Mouse (Mus musculus) heart, embryonic 15.5 days (tissue): ENCODE measurements around the gene Hist2h3c1. TPM values are rescaled to one million over a fixed set of nuclear protein-coding genes. Genes with fewer than 3 reads are reported as not detected.
"Not testable (repeated sequence)": the region's sequence is repeated elsewhere in the genome, so short reads cannot be mapped to it uniquely, and the experiment has no call there.

Source experiments
- ATAC-seq: fragments of 200-750 bp; cut with Nextera tagmentation; replicated peaks from 2 replicates; pipeline ENCODE4 v1.8.0; 2017; ENCODE audit warnings: low read depth, moderate TSS enrichment; ENCODE audit not compliant: insufficient number of reproducible peaks, insufficient read depth, low FRiP score
- H3K27ac ChIP-seq: fragments of 300-500 bp; sonication (generic); 2 replicates; pipeline ENCODE4 v1.5.1; 2015; ENCODE audit warnings: mild to moderate bottlenecking, inconsistent platforms
- H3K27me3 ChIP-seq: fragments of 300-500 bp; sonication (generic); 2 replicates; pipeline ENCODE4 v1.6.1; 2015; ENCODE audit warnings: inconsistent platforms
- H3K36me3 ChIP-seq: fragments of 300-500 bp; sonication (generic); 2 replicates; pipeline ENCODE4 v1.6.1; 2015; ENCODE audit warnings: mild to moderate bottlenecking, inconsistent platforms
- H3K4me1 ChIP-seq: fragments of 300-500 bp; sonication (generic); replicated peaks from 2 replicates; pipeline ENCODE4 v1.6.1; 2015; ENCODE audit warnings: inconsistent platforms
- H3K4me2 ChIP-seq: fragments of 300-500 bp; sonication (generic); 2 replicates; pipeline ENCODE4 v1.6.1; 2015; ENCODE audit warnings: inconsistent platforms, mild to moderate bottlenecking, moderate library complexity
- H3K4me3 ChIP-seq: fragments of 300-500 bp; sonication (generic); 2 replicates; pipeline ENCODE4 v1.5.1; 2015; ENCODE audit warnings: mild to moderate bottlenecking, inconsistent platforms
- H3K9ac ChIP-seq: fragments of 300-500 bp; sonication (generic); 2 replicates; pipeline ENCODE4 v1.6.1; 2015; ENCODE audit warnings: mild to moderate bottlenecking, inconsistent platforms
- H3K9me3 ChIP-seq: fragments of 300-500 bp; sonication (generic); replicated peaks from 2 replicates; pipeline ENCODE4 v1.6.1; 2016; ENCODE audit warnings: inconsistent platforms
- WGBS: fragments of 180-500 bp; shearing (Covaris S2); methylation state at CpG from one replicate; pipeline ENCODE4 v1.1.7; 2015; ENCODE audit warnings: mixed read lengths; 5-methylcytosine and 5-hydroxymethylcytosine counted together
- polyA plus RNA-seq: library from polyadenylated mRNA; unstranded; fragments of >200 nt; fragmentation: Nextera tagmentation; extraction: Ambion mirVana; gene quantifications from 2 replicates; pipeline ENCODE4 v1.2.1, GENCODE M21; 2015

Gene Hist2h3c1
- polyA plus RNA-seq, 1 experiment from 2014 or later: 0.72 TPM

- Histone ChIP-seq H3K27ac (peak within 1 kb of the TSS; percentile 96), H3K9ac (peak within 1 kb of the TSS; percentile 63), H3K4me1 (peaks cover 14% of the 10 kb centered on the region), H3K36me3 (no peaks in the 10 kb centered on the region), H3K4me3 (peak within 1 kb of the TSS; percentile 54), H3K4me2 (peak within 1 kb of the TSS; percentile 82), H3K9me3 (no peaks in the 10 kb centered on the region), H3K27me3 (no peaks in the 10 kb centered on the region)
- WGBS: under 1% methylated on average over 45 of the region's 45 CpGs
- peak; percentile 94 for ATAC-seq
Observed at GRCm38 (mm10) chr3:96269511-96270474, 23.3 kb downstream of the Hist2h3c1 start, which contains the start of gene Hist2h2bb. Gene Hist2h2bb (plus strand): TSS chr3:96269752.

GRCm38 (mm10) chr3:96273591-96274465 is 27.3 kb downstream of the Hist2h3c1 start:
- H3K9me3 ChIP-seq: no peaks in the 10 kb centered on the region
- H3K4me2 ChIP-seq: no peak overlapping the region
- 76% methylated on average over 17 of the region's 17 CpGs for WGBS
- H3K36me3 ChIP-seq: no peaks in the 10 kb centered on the region
- ATAC-seq: no peak
- peaks cover 4% of the 10 kb centered on the region; the same call in 1 of the 2 replicates for H3K27me3 ChIP-seq
- H3K9ac ChIP-seq: no peak overlapping the region
- H3K4me1 ChIP-seq: peaks cover 15% of the 10 kb centered on the region
- no peak overlapping the region for H3K27ac ChIP-seq
- no peak overlapping the region for H3K4me3 ChIP-seq

- H3K4me3 ChIP-seq: peak overlapping the region; percentile 56
- H3K27me3 ChIP-seq: peaks cover 4% of the 10 kb centered on the region; the same call in 1 of the 2 replicates
- peak overlapping the region; percentile 81 for H3K4me2 ChIP-seq
- 17% methylated on average over 8 of the region's 8 CpGs for WGBS
- peak; percentile 25; the same call in 1 of the 2 replicates for ATAC-seq
- H3K36me3 ChIP-seq: no peaks in the 10 kb centered on the region
- peak overlapping the region; percentile 50 for H3K9ac ChIP-seq
- no peaks in the 10 kb centered on the region for H3K9me3 ChIP-seq
- peak overlapping the region; percentile 77 for H3K27ac ChIP-seq
- H3K4me1 ChIP-seq: peaks cover 9% of the 10 kb centered on the region
Observed at GRCm38 (mm10) chr3:96277428-96277799, 30.9 kb downstream of the Hist2h3c1 start.

- H3K27ac ChIP-seq: peak overlapping the region; percentile 77
- no peaks in the 10 kb centered on the region for H3K9me3 ChIP-seq
- H3K4me3 ChIP-seq: peak overlapping the region; percentile 56
- under 1% methylated on average over 49 of the region's 49 CpGs for WGBS
- peaks cover 9% of the 10 kb centered on the region for H3K4me1 ChIP-seq
- H3K4me2 ChIP-seq: peak overlapping the region; percentile 81
- peaks cover 5% of the 10 kb centered on the region for H3K27me3 ChIP-seq
- ATAC-seq: peak; percentile 91
- peak overlapping the region; percentile 50 for H3K9ac ChIP-seq
- H3K36me3 ChIP-seq: no peaks in the 10 kb centered on the region
Observed at GRCm38 (mm10) chr3:96277800-96278624, 31.5 kb downstream of the Hist2h3c1 start.

GRCm38 (mm10) chr3:96280660-96281059 is 34.2 kb downstream of the Hist2h3c1 start:
- Histone ChIP-seq H3K27ac (no peak overlapping the region), H3K4me3 (no peak overlapping the region), H3K36me3 (no peaks in the 10 kb centered on the region), H3K9me3 (no peaks in the 10 kb centered on the region), H3K27me3 (peaks cover 17% of the 10 kb centered on the region), H3K4me2 (no peak overlapping the region), H3K9ac (no peak overlapping the region), H3K4me1 (peaks cover 16% of the 10 kb centered on the region)
- 49% methylated on average over 6 of the region's 6 CpGs for WGBS
- ATAC-seq: no peak

- ATAC-seq: no peak
- Histone ChIP-seq H3K4me3 (peak overlapping the region; percentile 8; the same call in 1 of the 2 replicates), H3K27ac (no peak overlapping the region), H3K36me3 (no peaks in the 10 kb centered on the region), H3K4me1 (peaks cover 8% of the 10 kb centered on the region; the same call in 1 of the 2 replicates), H3K9ac (no peak overlapping the region), H3K4me2 (peak overlapping the region; percentile 39), H3K9me3 (no peaks in the 10 kb centered on the region), H3K27me3 (peaks cover 19% of the 10 kb centered on the region)
- 13% methylated on average over 4 of the region's 4 CpGs for WGBS
Observed at GRCm38 (mm10) chr3:96284457-96284856, 38.0 kb downstream of the Hist2h3c1 start.

- H3K27ac ChIP-seq, H3K36me3 ChIP-seq, ATAC-seq, H3K4me2 ChIP-seq, H3K4me1 ChIP-seq, H3K4me3 ChIP-seq, H3K9me3 ChIP-seq, H3K9ac ChIP-seq: not testable (repeated sequence)
- WGBS: 87% methylated on average over 11 of the region's 11 CpGs
- peaks cover 19% of the 10 kb centered on the region for H3K27me3 ChIP-seq
Observed at GRCm38 (mm10) chr3:96287334-96287733, 40.8 kb downstream of the Hist2h3c1 start.

- Histone ChIP-seq H3K4me1 (peaks cover 2% of the 10 kb centered on the region; the same call in 1 of the 2 replicates), H3K9ac (no peak overlapping the region), H3K9me3 (no peaks in the 10 kb centered on the region), H3K27ac (no peak overlapping the region), H3K4me2 (no peak overlapping the region), H3K27me3 (peaks cover 10% of the 10 kb centered on the region; the same call in 1 of the 2 replicates), H3K4me3 (no peak overlapping the region), H3K36me3 (no peaks in the 10 kb centered on the region)
- WGBS: 72% methylated on average over 3 of the region's 3 CpGs
- ATAC-seq: no peak
Observed at GRCm38 (mm10) chr3:96289201-96289600, 42.7 kb downstream of the Hist2h3c1 start.

- not testable (repeated sequence) for H3K4me1 ChIP-seq, H3K9me3 ChIP-seq, H3K4me3 ChIP-seq, H3K27ac ChIP-seq, H3K36me3 ChIP-seq, H3K9ac ChIP-seq, ATAC-seq, H3K27me3 ChIP-seq, H3K4me2 ChIP-seq
- 87% methylated on average over 3 of the region's 3 CpGs for WGBS
Observed at GRCm38 (mm10) chr3:96290727-96291126, 44.2 kb downstream of the Hist2h3c1 start.

GRCm38 (mm10) chr3:96292641-96293040 is 46.2 kb downstream of the Hist2h3c1 start:
- no peak overlapping the region for H3K27ac ChIP-seq
- no peaks in the 10 kb centered on the region for H3K4me1 ChIP-seq
- no peaks in the 10 kb centered on the region for H3K36me3 ChIP-seq
- ATAC-seq: no peak
- 0 out of 2 replicates have a peak, but pooled peaks cover 4% of the 10 kb centered on the region for H3K27me3 ChIP-seq
- no peak overlapping the region for H3K9ac ChIP-seq
- no peaks in the 10 kb centered on the region for H3K9me3 ChIP-seq
- WGBS: 57% methylated on average over 6 of the region's 6 CpGs
- H3K4me3 ChIP-seq: no peak overlapping the region
- H3K4me2 ChIP-seq: no peak overlapping the region
